Mouse (Mus musculus): Measurements from ENCODE around the gene Tmem190.

DNA sequence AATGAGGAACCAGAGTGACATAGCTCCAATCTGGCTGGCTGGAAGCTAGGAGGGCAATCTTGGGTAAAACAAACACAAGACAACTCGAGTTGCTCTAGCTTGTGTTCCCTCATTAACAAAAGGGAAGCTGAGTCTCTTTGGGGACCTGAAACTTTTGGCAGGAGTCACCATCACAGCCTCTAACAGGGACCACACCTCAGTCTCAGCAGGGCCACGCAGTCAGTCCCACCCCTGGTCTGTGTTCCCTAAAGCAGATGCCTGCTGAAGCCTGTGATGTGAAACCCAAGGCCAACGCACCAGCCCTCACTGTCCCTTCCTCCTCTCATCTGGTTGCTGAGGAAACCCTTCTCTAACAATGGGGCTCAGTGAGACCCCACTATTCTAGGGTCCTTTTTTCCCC is 607 bp upstream of the Tmem190 start:
- TF ChIP-seq POLR2A (IDR thresholded peaks at IDR 0.05; ENCODE audit: low read depth, low read length) = no peak
- no peak for TF ChIP-seq CTCF (IDR thresholded peaks at IDR 0.05; ENCODE audit: extremely low read depth, insufficient read depth, insufficient read length, insufficient replicate concordance)

Measured in spleen, adult 2 months (tissue).